ENCODE assay signal across 8 mouse cellular contexts in genomic region chr11:55461019-55461645, GRCm38 (mm10). TPM values are rescaled to one million over a fixed set of nuclear protein-coding genes. Genes with fewer than 3 reads are reported as not detected.
DNase-seq lines count a peak whose midpoint lies in the region; ATAC-seq and TF ChIP-seq lines count a peak whose summit lies in the region.

Gene Atox1, minus strand, starts transcription at chr11:55461239.

- peak within 1 kb of the TSS; percentile 62 for H3K27ac ChIP-seq in bone marrow, adult 2 months (ENCODE audit: control insufficient read depth, insufficient read depth, low read depth, low read length, poor library complexity)
- peak within 1 kb of the TSS; percentile 80 for H3K27ac ChIP-seq in embryonic facial prominence, embryonic 15.5 days (replicated peaks)
- H3K27ac ChIP-seq in limb, embryonic 14.5 days (replicated peaks; ENCODE audit: low read depth, low read length), result peak within 1 kb of the TSS; percentile 34
- H3K27ac ChIP-seq in midbrain, postnatal 0 days (ENCODE audit: low read depth, low read length), result peak within 1 kb of the TSS; percentile 68

- WGBS in bone marrow, adult 2 months, result under 1% methylated on average over 36 of the region's 36 CpGs
- WGBS in embryonic facial prominence, embryonic 15.5 days, result under 1% methylated on average over 36 of the region's 36 CpGs
- under 1% methylated on average over 33 of the region's 36 CpGs for WGBS in limb, embryonic 14.5 days
- under 1% methylated on average over 36 of the region's 36 CpGs for WGBS in midbrain, postnatal 0 days

- peak within 1 kb of the TSS; percentile 89 for H3K4me3 ChIP-seq in bone marrow, adult 2 months (replicated peaks; ENCODE audit: control insufficient read depth, low read depth, low read length)
- peak within 1 kb of the TSS; percentile 85 for H3K4me3 ChIP-seq in embryonic facial prominence, embryonic 15.5 days (replicated peaks)
- H3K4me3 ChIP-seq in limb, embryonic 14.5 days (replicated peaks; ENCODE audit: low read length), result peak within 1 kb of the TSS; percentile 82
- H3K4me3 ChIP-seq in midbrain, postnatal 0 days (ENCODE audit: low read depth, low read length), result peak within 1 kb of the TSS; percentile 59

- DNase-seq in 416B (ENCODE audit: low read depth), result peak; percentile 100
- peak; percentile 96 for DNase-seq in heart, adult 8-10 months (ENCODE audit: low spot score)
- DNase-seq in kidney, adult 9 months, result peak; percentile 99
- peak; percentile 95 for DNase-seq in limb, embryonic 14.5 days (ENCODE audit: low spot score)
- DNase-seq in midbrain, postnatal 0 days (ENCODE audit: low spot score), result peak; percentile 97
- DNase-seq in spleen, postnatal 14 days (ENCODE audit: low spot score in 2 of 2), result peak; percentile 86 to 87

- H3K4me1 ChIP-seq in bone marrow, adult 2 months (ENCODE audit: control insufficient read depth, insufficient read depth, low read length), result no peaks in the 10 kb centered on the region; the same call in 1 of the 2 replicates
- H3K4me1 ChIP-seq in embryonic facial prominence, embryonic 15.5 days, result peaks cover 20% of the 10 kb centered on the region
- peaks cover 15% of the 10 kb centered on the region for H3K4me1 ChIP-seq in limb, embryonic 14.5 days (ENCODE audit: control insufficient read depth, insufficient read depth, low read length)
- no peaks in the 10 kb centered on the region for H3K4me1 ChIP-seq in midbrain, postnatal 0 days (ENCODE audit: insufficient read depth, low read length)

- peak within 1 kb of the TSS; percentile 87 for H3K4me2 ChIP-seq in embryonic facial prominence, embryonic 15.5 days (replicated peaks)
- peak within 1 kb of the TSS; percentile 94 for H3K4me2 ChIP-seq in limb, embryonic 14.5 days (replicated peaks; ENCODE audit: low read depth, low read length, severe bottlenecking)
- H3K4me2 ChIP-seq in midbrain, postnatal 0 days (ENCODE audit: low read depth, low read length, poor library complexity, severe bottlenecking), result peak within 1 kb of the TSS; percentile 98

- ATAC-seq in embryonic facial prominence, embryonic 15.5 days (ENCODE audit: insufficient number of reproducible peaks, low FRiP score, low TSS enrichment, low read depth), result peak; percentile 92
- ATAC-seq in limb, embryonic 14.5 days (ENCODE audit: low FRiP score, low read depth), result peak; percentile 97
- peak; percentile 97 for ATAC-seq in midbrain, postnatal 0 days (ENCODE audit: low FRiP score)

- H3K9me3 ChIP-seq in embryonic facial prominence, embryonic 15.5 days (replicated peaks), result no peaks in the 10 kb centered on the region
- no peaks in the 10 kb centered on the region for H3K9me3 ChIP-seq in limb, embryonic 14.5 days (ENCODE audit: control insufficient read depth, low read length)
- no peaks in the 10 kb centered on the region for H3K9me3 ChIP-seq in midbrain, postnatal 0 days (ENCODE audit: low read length)

- H3K27me3 ChIP-seq in embryonic facial prominence, embryonic 15.5 days, result no peaks in the 10 kb centered on the region
- no peaks in the 10 kb centered on the region for H3K27me3 ChIP-seq in limb, embryonic 14.5 days (ENCODE audit: control insufficient read depth, insufficient read depth, low read length)
- H3K27me3 ChIP-seq in midbrain, postnatal 0 days (ENCODE audit: insufficient read depth, low read length), result no peaks in the 10 kb centered on the region

- peak within 1 kb of the TSS; percentile 58 for H3K9ac ChIP-seq in embryonic facial prominence, embryonic 15.5 days
- peak within 1 kb of the TSS; percentile 65 for H3K9ac ChIP-seq in limb, embryonic 14.5 days (ENCODE audit: low read depth, low read length, severe bottlenecking)
- H3K9ac ChIP-seq in midbrain, postnatal 0 days (replicated peaks; ENCODE audit: low read length, poor library complexity, severe bottlenecking), result peak within 1 kb of the TSS; percentile 67

- no peak for TF ChIP-seq CTCF in bone marrow, adult 2 months (IDR thresholded peaks at IDR 0.05; ENCODE audit: control insufficient read depth, insufficient read depth, low read length)
- TF ChIP-seq CTCF in midbrain, postnatal 0 days (IDR thresholded peaks at IDR 0.05), result no peak

- peak; percentile 94; the same call in 1 of the 2 replicates for TF ChIP-seq POLR2A in bone marrow, adult 2 months (IDR thresholded peaks at IDR 0.05; ENCODE audit: borderline replicate concordance, control insufficient read depth, low read depth, low read length)
- 0 out of 2 replicates have a peak, but pooled peaks have one; percentile 40 for TF ChIP-seq POLR2A in limb, embryonic 14.5 days (IDR thresholded peaks at IDR 0.05; ENCODE audit: borderline replicate concordance, extremely low read depth, insufficient read depth, insufficient read length)

- H3K36me3 ChIP-seq in embryonic facial prominence, embryonic 15.5 days, result no peaks in the 10 kb centered on the region
- no peaks in the 10 kb centered on the region for H3K36me3 ChIP-seq in limb, embryonic 14.5 days (ENCODE audit: control insufficient read depth, insufficient read depth, low read length)
- H3K36me3 ChIP-seq in midbrain, postnatal 0 days (ENCODE audit: insufficient read depth, low read length), result no peaks in the 10 kb centered on the region

RNA-seq across cellular contexts. Expression of gene Atox1, which starts in this region (rescaled TPM):
- 75.4 and 128 TPM in 2 replicates for polyA plus RNA-seq in bone marrow, adult 2 months (2011; ENCODE audit: insufficient read depth, insufficient read length, low replicate concordance, missing spikeins)
- 487 and 541 TPM in 2 replicates for polyA plus RNA-seq in embryonic facial prominence, embryonic 15.5 days (2015; fragmentation: Nextera tagmentation; extraction: Ambion mirVana)
- 100 to 1,000 TPM in 3 of 4 experiments, 10 to 100 TPM in 1; 94.6 to 115 (median 104) TPM for total RNA-seq in heart, adult 8-10 months (2022)
- 236 and 256 TPM in 2 replicates for polyA plus RNA-seq in limb, embryonic 14.5 days (2012; rRNA removed)
- 428 and 474 TPM in 2 replicates for polyA plus RNA-seq in limb, embryonic 14.5 days (2014; fragmentation: Nextera tagmentation; extraction: Ambion mirVana)
- total RNA-seq in midbrain, postnatal 0 days (2014; rRNA removed), result 133 and 147 TPM in 2 replicates
- 235 and 252 TPM in 2 replicates for polyA plus RNA-seq in midbrain, postnatal 0 days (2015; fragmentation: Nextera tagmentation; extraction: Ambion mirVana)

Comparison
In these comparisons a context has a peak if more than half of its experiments do, and no peak if none do; other contexts are left out.
1. Peak in every context shown above with its lines: DNase-seq, ATAC-seq, H3K4me3 ChIP-seq and H3K27ac ChIP-seq.